Mouse (Mus musculus) stomach, postnatal 0 days (tissue): ENCODE measurements at regions not wholly inside any gene's neighbourhood (a gene's known extent, or its start where the extent isn't known, plus 50 kb on each side); places are given as distances from the start of the nearest gene placed in this dataset.
A peak's percentile ranks its signal among the peaks of the same experiment; 100 is the strongest.

ENCODE experiments used
- ATAC-seq: fragments of 200-750 bp; cut with Nextera tagmentation; 2 replicates; pipeline ENCODE4 v1.8.0; 2017; ENCODE audit not compliant: low FRiP score, low TSS enrichment
- DNase-seq: peaks from one replicate; pipeline ENCODE4 v3.0.0-alpha.2; 2016; ENCODE audit warnings: low spot score
- H3K27ac ChIP-seq: fragments of 300-500 bp; sonication (generic); replicated peaks from 2 replicates; pipeline ENCODE4 v1.5.1; 2014; ENCODE audit warnings: mild to moderate bottlenecking, control low read depth
- H3K27me3 ChIP-seq: fragments of 300-500 bp; sonication (generic); 2 replicates; pipeline ENCODE4 v1.6.1; 2014; ENCODE audit warnings: low read length; ENCODE audit not compliant: control insufficient read depth, insufficient read depth
- H3K36me3 ChIP-seq: fragments of 300-500 bp; sonication (generic); 2 replicates; pipeline ENCODE4 v1.6.1; 2014; ENCODE audit warnings: low read length, mixed read lengths; ENCODE audit not compliant: control insufficient read depth, insufficient read depth
- H3K4me1 ChIP-seq: fragments of 300-500 bp; sonication (generic); replicated peaks from 2 replicates; pipeline ENCODE4 v1.6.1; 2014; ENCODE audit warnings: antibody characterized with exemption; ENCODE audit not compliant: control insufficient read depth, insufficient read depth
- H3K4me2 ChIP-seq: fragments of 300-500 bp; sonication (generic); replicated peaks from 2 replicates; pipeline ENCODE4 v1.6.1; 2014; ENCODE audit warnings: low read depth, mild to moderate bottlenecking, control low read depth, moderate library complexity
- H3K4me3 ChIP-seq: fragments of 300-500 bp; sonication (generic); 2 replicates; pipeline ENCODE4 v1.5.1; 2014; ENCODE audit warnings: low read depth, low read length, control low read depth
- H3K9ac ChIP-seq: fragments of 300-500 bp; sonication (generic); 2 replicates; pipeline ENCODE4 v1.6.1; 2014; ENCODE audit warnings: mild to moderate bottlenecking, low read length, control low read depth, mixed read lengths
- H3K9me3 ChIP-seq: fragments of 300-500 bp; sonication (generic); 2 replicates; pipeline ENCODE4 v1.6.1; 2016; ENCODE audit warnings: low read length; ENCODE audit not compliant: control insufficient read depth
- CTCF ChIP-seq: IDR thresholded peaks from 2 replicates; pipeline ENCODE4 v1.5.1; 2016; ENCODE audit warnings: antibody characterized with exemption, low read depth, mild to moderate bottlenecking, moderate library complexity
- EP300 ChIP-seq: optimal IDR thresholded peaks from 2 replicates; pipeline ENCODE3; 2016; ENCODE audit warnings: antibody characterized with exemption
- WGBS: fragments of 180-500 bp; shearing (Covaris S2); extraction: QIAGEN DNeasy Blood & Tissue Kit; methylation state at CpG from one replicate; pipeline ENCODE4 v1.1.7; 2014; 5-methylcytosine and 5-hydroxymethylcytosine counted together

DNA sequence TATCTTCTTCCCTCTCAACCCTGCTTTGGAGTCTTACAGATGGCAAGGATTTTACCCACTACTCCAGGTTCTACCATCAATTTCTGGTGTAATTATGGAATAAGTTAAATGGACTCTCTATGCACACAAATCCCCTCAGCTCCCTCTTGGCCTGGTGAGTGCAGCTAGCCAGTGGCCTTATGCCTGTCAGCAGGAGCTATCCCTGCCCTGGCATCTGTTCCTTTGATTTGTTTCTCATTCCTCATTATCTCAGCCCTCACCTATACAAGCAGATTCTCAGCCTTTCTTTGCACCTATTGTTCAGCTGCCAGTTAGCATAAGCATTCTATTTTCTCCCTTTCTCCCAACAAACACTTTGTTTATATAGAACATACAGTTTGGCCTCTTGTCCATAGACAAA is 150.3 kb downstream of the Rnf152 start:
- Histone ChIP-seq H3K36me3 (no peaks in the 10 kb centered on the region), H3K4me1 (no peaks in the 10 kb centered on the region), H3K4me3 (no peak overlapping the region), H3K9me3 (no peaks in the 10 kb centered on the region), H3K27me3 (no peaks in the 10 kb centered on the region), H3K4me2 (no peak overlapping the region), H3K27ac (no peak overlapping the region), H3K9ac (no peak overlapping the region)
- TF ChIP-seq CTCF (no peak), EP300 (no peak)
- no peak for ATAC-seq
- no peak for DNase-seq

DNA sequence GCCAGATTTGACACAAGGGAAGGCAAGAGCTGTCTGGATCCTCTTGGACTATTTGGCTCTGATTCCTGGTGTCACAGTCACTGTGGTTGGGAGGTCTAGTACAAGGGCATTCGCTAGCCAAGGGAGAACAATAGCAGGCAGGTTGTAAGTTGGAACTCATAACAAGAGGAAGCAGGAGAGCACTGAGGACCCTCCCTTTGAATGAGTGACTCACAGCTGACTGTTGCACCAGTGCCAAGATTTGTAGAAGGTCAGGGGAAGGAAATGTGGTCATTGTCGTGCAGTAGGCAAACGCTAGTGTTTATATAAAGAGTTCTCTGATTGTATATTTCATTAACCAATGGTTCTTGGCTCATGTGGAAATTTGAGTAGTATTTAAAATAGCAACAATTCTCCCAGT is 157.2 kb downstream of the Rnf152 start:
- Histone ChIP-seq H3K4me3 (no peak overlapping the region), H3K27me3 (no peaks in the 10 kb centered on the region), H3K27ac (no peak overlapping the region), H3K4me1 (no peaks in the 10 kb centered on the region), H3K36me3 (no peaks in the 10 kb centered on the region), H3K4me2 (no peak overlapping the region), H3K9me3 (no peaks in the 10 kb centered on the region), H3K9ac (no peak overlapping the region)
- 18% methylated on average over 3 of the region's 3 CpGs for WGBS
- DNase-seq (peak; percentile 71), ATAC-seq (peak; percentile 96)
- no peak for TF ChIP-seq CTCF
- no peak for TF ChIP-seq EP300

DNA sequence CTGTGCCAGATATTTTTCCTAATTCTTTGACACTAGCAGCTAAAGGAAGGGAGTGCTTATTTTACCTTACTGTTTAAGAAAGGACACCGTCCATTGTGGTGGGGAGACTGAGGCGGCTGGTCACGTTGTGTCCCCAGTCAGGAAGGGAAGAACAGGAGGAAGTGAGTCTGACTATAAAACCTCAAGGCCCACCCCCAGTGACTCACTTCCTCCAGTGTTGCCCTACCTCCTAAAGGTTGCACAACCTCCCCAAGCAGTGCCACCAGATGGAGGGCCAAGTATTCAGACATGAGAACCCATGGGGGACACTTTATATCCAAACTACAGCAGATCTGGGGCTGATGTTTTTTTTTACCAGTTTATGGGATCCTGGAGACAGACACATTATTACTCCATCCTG is 165.4 kb downstream of the Rnf152 start:
- Histone ChIP-seq H3K4me1 (no peaks in the 10 kb centered on the region), H3K9ac (no peak overlapping the region), H3K36me3 (no peaks in the 10 kb centered on the region), H3K4me3 (no peak overlapping the region), H3K4me2 (no peak overlapping the region), H3K27ac (no peak overlapping the region), H3K9me3 (no peaks in the 10 kb centered on the region), H3K27me3 (no peaks in the 10 kb centered on the region)
- ATAC-seq (no peak), DNase-seq (no peak)
- TF ChIP-seq CTCF: no peak
- TF ChIP-seq EP300: no peak
- 94% methylated on average over 3 of the region's 3 CpGs for WGBS

DNA sequence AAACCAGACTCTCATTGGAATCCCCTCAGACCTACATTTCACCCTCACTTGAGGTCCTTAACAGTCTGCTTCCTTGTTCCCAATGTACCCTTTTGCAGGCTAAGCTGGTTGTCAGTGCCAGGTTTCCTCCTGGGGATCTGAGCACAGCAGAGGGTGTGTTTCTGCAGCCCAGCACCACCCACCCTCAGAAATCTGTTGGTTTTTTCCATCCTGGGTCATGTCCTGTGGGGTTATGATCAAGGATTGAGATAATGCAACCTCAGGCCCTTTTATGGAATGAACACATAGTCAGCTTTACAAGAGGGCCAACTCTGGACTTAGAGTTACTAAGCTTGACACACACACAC is 167.6 kb downstream of the Rnf152 start:
- ATAC-seq: peak; percentile 82
- Histone ChIP-seq H3K27ac (peak overlapping the region; percentile 61; the same call in 1 of the 2 replicates), H3K36me3 (no peaks in the 10 kb centered on the region), H3K4me2 (no peak overlapping the region), H3K4me3 (no peak overlapping the region), H3K9me3 (no peaks in the 10 kb centered on the region), H3K4me1 (no peaks in the 10 kb centered on the region), H3K9ac (no peak overlapping the region), H3K27me3 (no peaks in the 10 kb centered on the region)
- TF ChIP-seq EP300 (no peak), CTCF (no peak)
- peak; percentile 18 for DNase-seq

DNA sequence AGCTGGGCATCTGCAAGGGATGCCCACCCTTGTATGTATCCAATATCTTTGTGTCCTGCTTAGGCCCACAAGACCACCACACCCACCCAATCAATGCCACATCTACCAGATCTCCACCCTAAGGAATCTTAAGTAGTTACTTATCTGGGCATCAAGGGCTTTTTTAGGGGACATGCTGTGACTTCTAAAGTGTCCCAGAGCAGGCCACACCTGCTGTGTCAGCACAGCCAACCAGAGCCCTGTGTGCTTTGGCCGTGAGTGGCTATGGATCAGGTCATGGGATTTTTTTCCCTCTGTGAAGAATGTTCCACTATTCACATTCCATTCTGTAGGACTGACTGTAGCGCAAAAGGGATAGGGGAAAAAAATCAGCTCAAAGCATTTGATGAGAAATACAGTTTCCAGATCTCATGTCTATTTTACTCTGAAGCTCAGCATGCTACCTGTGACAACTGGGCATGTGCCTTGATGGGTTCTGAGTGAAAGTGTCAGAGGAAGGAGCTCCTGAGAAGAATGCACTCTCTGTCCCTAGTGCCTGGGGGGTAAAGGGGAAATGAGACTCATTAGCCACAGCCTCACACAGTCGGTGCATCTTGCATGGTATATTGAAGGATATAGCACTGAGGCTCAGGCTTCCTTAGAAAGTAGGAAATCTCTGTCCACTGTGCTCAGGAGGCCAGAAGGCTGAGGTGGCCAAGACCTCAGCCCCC is 168.1 kb downstream of the Rnf152 start:
- Histone ChIP-seq H3K9ac (no peak overlapping the region), H3K4me2 (no peak overlapping the region), H3K27me3 (no peaks in the 10 kb centered on the region), H3K27ac (peak overlapping the region; percentile 61; the same call in 1 of the 2 replicates), H3K4me1 (no peaks in the 10 kb centered on the region), H3K4me3 (no peak overlapping the region), H3K36me3 (no peaks in the 10 kb centered on the region), H3K9me3 (no peaks in the 10 kb centered on the region)
- WGBS: 57% methylated on average over 3 of the region's 3 CpGs
- TF ChIP-seq CTCF (no peak), EP300 (no peak)
- DNase-seq (no peak), ATAC-seq (peak; percentile 39; the same call in 1 of the 2 replicates)

DNA sequence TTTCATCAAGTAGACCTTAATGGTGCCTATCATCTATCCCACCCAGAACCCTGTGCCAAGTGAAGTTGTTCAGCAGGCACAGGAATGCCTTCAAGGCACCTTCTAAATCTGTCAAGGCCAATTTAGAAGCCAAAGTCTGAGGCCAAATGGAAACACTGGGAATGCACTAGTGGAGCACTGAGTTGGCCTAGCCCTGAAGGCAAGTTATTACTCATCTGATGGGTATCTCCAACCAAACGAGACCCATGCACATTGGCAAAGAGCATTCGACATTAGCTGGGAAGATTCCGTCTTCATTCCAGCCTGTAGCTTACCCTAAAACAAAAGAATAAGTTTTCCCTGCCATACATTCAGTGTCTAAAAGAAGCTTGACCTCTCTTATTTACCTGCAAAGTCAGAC is 172.0 kb downstream of the Rnf152 start:
- H3K4me3 ChIP-seq: no peak overlapping the region
- ATAC-seq: no peak

More for the DNA sequence above, 172.0 kb downstream of the Rnf152 start:
- 84% methylated on average over 3 of the region's 3 CpGs for WGBS
- no peaks in the 10 kb centered on the region for H3K4me1 ChIP-seq
- no peak overlapping the region for H3K27ac ChIP-seq
- H3K36me3 ChIP-seq: no peaks in the 10 kb centered on the region
- no peak overlapping the region for H3K9ac ChIP-seq
- no peak overlapping the region for H3K4me2 ChIP-seq
- no peaks in the 10 kb centered on the region for H3K27me3 ChIP-seq
- DNase-seq: no peak
- no peaks in the 10 kb centered on the region for H3K9me3 ChIP-seq
- no peak for TF ChIP-seq CTCF
- no peak for TF ChIP-seq EP300
